Mouse (Mus musculus) gonadal fat pad, adult 2 months (tissue): Measurements from ENCODE around the gene Ndrg4. TPM values are rescaled to one million over a fixed set of nuclear protein-coding genes. Genes with fewer than 3 reads are reported as not detected.
"Not testable (repeated sequence)": the region's sequence is repeated elsewhere in the genome, so short reads cannot be mapped to it uniquely, and the experiment has no call there.

Experiments used
- DNase-seq: peaks from one replicate; pipeline ENCODE4 v3.0.0-alpha.2; 2012; ENCODE audit warnings: low read depth
- polyA plus RNA-seq: library from polyadenylated mRNA; depleted of rRNA; stranded (reverse); fragments of >200 nt; gene quantifications from 2 replicates; pipeline ENCODE4 v1.2.3, GENCODE M21; 2012; rRNA removed

Ndrg4 gene
- polyA plus RNA-seq = 95.6 and 101 TPM in 2 replicates

- DNase-seq = no peak
Observed at GRCm38 (mm10) chr8:95676631-95677030, at the start of gene Ndrg4. Gene Ndrg4 (plus strand): TSS chr8:95676980.

- no peak for DNase-seq
Observed at GRCm38 (mm10) chr8:95632840-95633239, 43.9 kb upstream of the Ndrg4 start.

- no peak for DNase-seq
Observed at GRCm38 (mm10) chr8:95633262-95634062, 43.3 kb upstream of the Ndrg4 start, which contains the start of gene Gins3. Gene Gins3 (plus strand): TSS chr8:95633453.

GRCm38 (mm10) chr8:95634063-95634340 is 42.8 kb upstream of the Ndrg4 start:
- DNase-seq = no peak

- no peak for DNase-seq
Observed at GRCm38 (mm10) chr8:95644942-95645341, 31.8 kb upstream of the Ndrg4 start.

- DNase-seq = no peak
Observed at GRCm38 (mm10) chr8:95648251-95648650, 28.5 kb upstream of the Ndrg4 start.

GRCm38 (mm10) chr8:95653351-95653750 is 23.4 kb upstream of the Ndrg4 start:
- DNase-seq = no peak

GRCm38 (mm10) chr8:95655831-95656230 is 20.9 kb upstream of the Ndrg4 start:
- no peak for DNase-seq

- no peak for DNase-seq
Observed at GRCm38 (mm10) chr8:95656316-95657002, 20.3 kb upstream of the Ndrg4 start.

- DNase-seq = no peak
Observed at GRCm38 (mm10) chr8:95657523-95657922, 19.3 kb upstream of the Ndrg4 start.

GRCm38 (mm10) chr8:95660334-95660882 is 16.4 kb upstream of the Ndrg4 start:
- DNase-seq = no peak

- DNase-seq = no peak
Observed at GRCm38 (mm10) chr8:95661085-95661484, 15.7 kb upstream of the Ndrg4 start.

- DNase-seq = no peak
Observed at GRCm38 (mm10) chr8:95661575-95661974, 15.2 kb upstream of the Ndrg4 start.

- no peak for DNase-seq
Observed at GRCm38 (mm10) chr8:95662885-95663598, 13.7 kb upstream of the Ndrg4 start.

GRCm38 (mm10) chr8:95663599-95663949 is 13.2 kb upstream of the Ndrg4 start:
- DNase-seq = no peak

- not testable (repeated sequence) for DNase-seq
Observed at GRCm38 (mm10) chr8:95665813-95666452, 10.8 kb upstream of the Ndrg4 start.

- DNase-seq = no peak
Observed at GRCm38 (mm10) chr8:95668163-95668958, 8.4 kb upstream of the Ndrg4 start.

- no peak for DNase-seq
Observed at GRCm38 (mm10) chr8:95669967-95670366, 6.8 kb upstream of the Ndrg4 start.

- DNase-seq = no peak
Observed at GRCm38 (mm10) chr8:95671861-95672260, 4.9 kb upstream of the Ndrg4 start.

GRCm38 (mm10) chr8:95672811-95673210 is 4.0 kb upstream of the Ndrg4 start:
- no peak for DNase-seq

- DNase-seq = no peak
Observed at GRCm38 (mm10) chr8:95677591-95678023, 827 bp downstream of the Ndrg4 start.
